Comparison of ENCODE assay signal across 16 mouse cellular contexts in genomic region chr15:3251718-3252067, GRCm38 (mm10). TPM values are rescaled to one million over a fixed set of nuclear protein-coding genes. Genes with fewer than 3 reads are reported as not detected.
DNase-seq lines count a peak whose midpoint lies in the region; ATAC-seq lines count a peak whose summit lies in the region.
"Had no signal": no experiment of that assay in that cellular context is flagged by ENCODE, and none has a peak within 500 bp of the region (broad histone marks: within the 10 kb centered on the region; RNA-seq: fewer than 3 reads in every experiment).

No protein-coding gene starts in this region.

- no peak for ATAC-seq in heart, embryonic 15.5 days (replicated peaks; ENCODE audit: insufficient number of reproducible peaks, insufficient read depth, low FRiP score, low read depth)
- ATAC-seq in liver, embryonic 15.5 days (ENCODE audit: insufficient read depth), result no peak
- no peak for ATAC-seq in liver, embryonic 11.5 days (replicated peaks; ENCODE audit: low FRiP score)
- ATAC-seq in intestine, embryonic 15.5 days, result no peak
- no peak for ATAC-seq in stomach, embryonic 15.5 days (ENCODE audit: insufficient read depth, low FRiP score, low read depth)
- no peak for ATAC-seq in megakaryocyte progenitor cell, adult 5-6 weeks (replicated peaks; ENCODE audit: poor library complexity)
- ATAC-seq: inflammation-experienced regulatory T-cells, adult 6 months had no signal

- H3K4me2 ChIP-seq in heart, embryonic 15.5 days, result no peak overlapping the region
- H3K4me2 ChIP-seq in liver, embryonic 15.5 days, result no peak overlapping the region
- H3K4me2 ChIP-seq in liver, embryonic 11.5 days, result no peak overlapping the region
- no peak overlapping the region for H3K4me2 ChIP-seq in intestine, embryonic 15.5 days (replicated peaks)
- H3K4me2 ChIP-seq in stomach, embryonic 15.5 days, result no peak overlapping the region
- H3K4me2 ChIP-seq: forebrain, embryonic 12.5 days had no signal

- H3K36me3 ChIP-seq in heart, embryonic 15.5 days, result no peaks in the 10 kb centered on the region
- no peaks in the 10 kb centered on the region for H3K36me3 ChIP-seq in heart, embryonic 10.5 days
- H3K36me3 ChIP-seq in liver, embryonic 15.5 days (replicated peaks), result no peaks in the 10 kb centered on the region
- no peaks in the 10 kb centered on the region for H3K36me3 ChIP-seq in liver, embryonic 11.5 days (ENCODE audit: control insufficient read depth, insufficient read depth, low read length)
- no peaks in the 10 kb centered on the region for H3K36me3 ChIP-seq in intestine, embryonic 15.5 days
- no peaks in the 10 kb centered on the region for H3K36me3 ChIP-seq in stomach, embryonic 15.5 days
- H3K36me3 ChIP-seq: forebrain, embryonic 12.5 days had no signal

- DNase-seq in heart, embryonic 10.5 days (ENCODE audit: low spot score), result no peak
- no peak for DNase-seq in liver, embryonic 11.5 days (ENCODE audit: low spot score)
- DNase-seq: adrenal gland, adult 8-10 months; cerebellum, adult 18-20 months; midbrain, embryonic 14.5 days; thymus, adult 2 months had no signal

- no peak overlapping the region for H3K4me3 ChIP-seq in heart, embryonic 15.5 days
- H3K4me3 ChIP-seq in heart, embryonic 10.5 days, result no peak overlapping the region
- H3K4me3 ChIP-seq in liver, embryonic 15.5 days (replicated peaks), result no peak overlapping the region
- H3K4me3 ChIP-seq in liver, embryonic 11.5 days (ENCODE audit: low read depth, low read length), result no peak overlapping the region
- H3K4me3 ChIP-seq in intestine, embryonic 15.5 days (replicated peaks), result no peak overlapping the region
- no peak overlapping the region for H3K4me3 ChIP-seq in stomach, embryonic 15.5 days (replicated peaks)
- H3K4me3 ChIP-seq: forebrain, embryonic 12.5 days had no signal

- peak overlapping the region; percentile 77; the same call in 1 of the 2 replicates for H3K27ac ChIP-seq in heart, embryonic 15.5 days
- H3K27ac ChIP-seq in heart, embryonic 10.5 days, result no peak overlapping the region
- peak overlapping the region; percentile 57; the same call in 1 of the 2 replicates for H3K27ac ChIP-seq in liver, embryonic 15.5 days (replicated peaks)
- H3K27ac ChIP-seq in liver, embryonic 11.5 days (ENCODE audit: low read depth, low read length), result no peak overlapping the region
- peak overlapping the region; percentile 87 for H3K27ac ChIP-seq in intestine, embryonic 15.5 days
- H3K27ac ChIP-seq in stomach, embryonic 15.5 days, result peak overlapping the region; percentile 79
- H3K27ac ChIP-seq: forebrain, embryonic 12.5 days had no signal

- peaks cover 30% of the 10 kb centered on the region for H3K4me1 ChIP-seq in heart, embryonic 15.5 days (replicated peaks)
- 0 out of 2 replicates have a peak, but pooled peaks cover 4% of the 10 kb centered on the region for H3K4me1 ChIP-seq in heart, embryonic 10.5 days
- H3K4me1 ChIP-seq in liver, embryonic 15.5 days (replicated peaks), result no peaks in the 10 kb centered on the region
- no peaks in the 10 kb centered on the region; the same call in 1 of the 2 replicates for H3K4me1 ChIP-seq in liver, embryonic 11.5 days (replicated peaks; ENCODE audit: control insufficient read depth, insufficient read depth, low read length)
- peaks cover 10% of the 10 kb centered on the region; the same call in 1 of the 2 replicates for H3K4me1 ChIP-seq in intestine, embryonic 15.5 days (replicated peaks)
- H3K4me1 ChIP-seq in stomach, embryonic 15.5 days, result peaks cover 10% of the 10 kb centered on the region
- H3K4me1 ChIP-seq: forebrain, embryonic 12.5 days had no signal

- H3K9me3 ChIP-seq in heart, embryonic 15.5 days (replicated peaks), result no peaks in the 10 kb centered on the region
- no peaks in the 10 kb centered on the region; the same call in 1 of the 2 replicates for H3K9me3 ChIP-seq in heart, embryonic 10.5 days
- H3K9me3 ChIP-seq in liver, embryonic 15.5 days (replicated peaks), result no peaks in the 10 kb centered on the region
- no peaks in the 10 kb centered on the region for H3K9me3 ChIP-seq in liver, embryonic 11.5 days (ENCODE audit: control insufficient read depth, low read length)
- no peaks in the 10 kb centered on the region for H3K9me3 ChIP-seq in intestine, embryonic 15.5 days
- no peaks in the 10 kb centered on the region for H3K9me3 ChIP-seq in stomach, embryonic 15.5 days
- H3K9me3 ChIP-seq: forebrain, embryonic 12.5 days had no signal

- H3K9ac ChIP-seq in heart, embryonic 15.5 days, result no peak overlapping the region
- H3K9ac ChIP-seq in liver, embryonic 15.5 days, result no peak overlapping the region
- H3K9ac ChIP-seq in liver, embryonic 11.5 days (ENCODE audit: low read depth, low read length), result no peak overlapping the region
- H3K9ac ChIP-seq in intestine, embryonic 15.5 days, result no peak overlapping the region
- H3K9ac ChIP-seq in stomach, embryonic 15.5 days, result no peak overlapping the region
- H3K9ac ChIP-seq: forebrain, embryonic 12.5 days had no signal

- no peaks in the 10 kb centered on the region for H3K27me3 ChIP-seq in heart, embryonic 15.5 days
- no peaks in the 10 kb centered on the region for H3K27me3 ChIP-seq in heart, embryonic 10.5 days (ENCODE audit: insufficient read depth, poor library complexity, severe bottlenecking)
- H3K27me3 ChIP-seq in liver, embryonic 15.5 days, result no peaks in the 10 kb centered on the region
- no peaks in the 10 kb centered on the region for H3K27me3 ChIP-seq in liver, embryonic 11.5 days (replicated peaks; ENCODE audit: control insufficient read depth, insufficient read depth, low read length)
- H3K27me3 ChIP-seq in intestine, embryonic 15.5 days (replicated peaks), result no peaks in the 10 kb centered on the region
- no peaks in the 10 kb centered on the region for H3K27me3 ChIP-seq in stomach, embryonic 15.5 days (replicated peaks)
- H3K27me3 ChIP-seq: forebrain, embryonic 12.5 days had no signal

RNA-seq across cellular contexts. Expression of gene Selenop, which starts 16.7 kb away (rescaled TPM):
- 162 and 165 TPM in 2 replicates for polyA plus RNA-seq in heart, embryonic 15.5 days (2015; fragmentation: Nextera tagmentation; extraction: Ambion mirVana)
- polyA plus RNA-seq in heart, embryonic 10.5 days (2016; fragmentation: Nextera tagmentation; extraction: Ambion mirVana), result 52.3 and 74.2 TPM in 2 replicates
- polyA plus RNA-seq in liver, embryonic 15.5 days (2015; fragmentation: Nextera tagmentation; extraction: Ambion mirVana), result 703 and 863 TPM in 2 replicates
- polyA plus RNA-seq in liver, embryonic 11.5 days (2014; fragmentation: Nextera tagmentation; extraction: Ambion mirVana), result 268 and 281 TPM in 2 replicates
- 338 and 379 TPM in 2 replicates for polyA plus RNA-seq in intestine, embryonic 15.5 days (2015; fragmentation: Nextera tagmentation; extraction: Ambion mirVana)
- polyA plus RNA-seq in stomach, embryonic 15.5 days (2015; fragmentation: Nextera tagmentation; extraction: Ambion mirVana), result 293 and 302 TPM in 2 replicates
- total RNA-seq in megakaryocyte progenitor cell, adult 5-6 weeks (2015), result 106 and 110 TPM in 2 replicates
- total RNA-seq in megakaryocyte progenitor cell, adult 5-6 weeks (2017), result 55.3 and 56.5 TPM in 2 replicates

RNA-seq across cellular contexts. Expression of gene Ccdc152, which starts 51.6 kb away (rescaled TPM):
- 0.20 and 0.25 TPM in 2 replicates for polyA plus RNA-seq in heart, embryonic 15.5 days (2015; fragmentation: Nextera tagmentation; extraction: Ambion mirVana)
- polyA plus RNA-seq in heart, embryonic 10.5 days (2016; fragmentation: Nextera tagmentation; extraction: Ambion mirVana), result not detected in 2 replicates
- polyA plus RNA-seq in liver, embryonic 15.5 days (2015; fragmentation: Nextera tagmentation; extraction: Ambion mirVana), result 0.78 and 1.1 TPM in 2 replicates
- polyA plus RNA-seq in liver, embryonic 11.5 days (2014; fragmentation: Nextera tagmentation; extraction: Ambion mirVana), result 0.32 TPM in 1 of 2 replicates, not detected in the other
- 0.30 and 0.91 TPM in 2 replicates for polyA plus RNA-seq in intestine, embryonic 15.5 days (2015; fragmentation: Nextera tagmentation; extraction: Ambion mirVana)
- polyA plus RNA-seq in stomach, embryonic 15.5 days (2015; fragmentation: Nextera tagmentation; extraction: Ambion mirVana), result 0.30 and 0.32 TPM in 2 replicates
- not detected in 2 replicates for total RNA-seq in megakaryocyte progenitor cell, adult 5-6 weeks (2015)
- not detected in 2 replicates for total RNA-seq in megakaryocyte progenitor cell, adult 5-6 weeks (2017)
- total RNA-seq: adrenal gland, adult 8-10 months; gastrocnemius, postnatal 4 days; left cerebral cortex, adult 18-20 months had no signal
- polyA plus RNA-seq: hindbrain, embryonic 11.5 days had no signal

Comparison
In these comparisons a context has a peak if more than half of its experiments do, and no peak if none do; other contexts are left out.
1. H3K27ac ChIP-seq: peak in heart, embryonic 15.5 days (single experiment), liver, embryonic 15.5 days (single experiment), intestine, embryonic 15.5 days (single experiment) and stomach, embryonic 15.5 days (single experiment); none in heart, embryonic 10.5 days (single experiment) and liver, embryonic 11.5 days (single experiment).